Mouse (Mus musculus): Measurements from ENCODE around the gene Mepce. TPM values are rescaled to one million over a fixed set of nuclear protein-coding genes. Genes with fewer than 3 reads are reported as not detected.
A peak's percentile ranks its signal among the peaks of the same experiment; 100 is the strongest.

The Mepce gene
- polyA plus RNA-seq, 1 experiment from 2014 or later, result 12.4 TPM

- Histone ChIP-seq H3K9ac (no peak overlapping the region), H3K36me3 (peaks cover 51% of the 10 kb centered on the region), H3K4me2 (replicated peaks) (no peak overlapping the region), H3K4me1 (peaks cover 31% of the 10 kb centered on the region), H3K4me3 (replicated peaks) (no peak overlapping the region), H3K27ac (replicated peaks) (no peak overlapping the region), H3K9me3 (replicated peaks) (no peaks in the 10 kb centered on the region), H3K27me3 (no peaks in the 10 kb centered on the region)
- 71% methylated on average over 6 of the region's 6 CpGs for WGBS
- ATAC-seq (ENCODE audit: insufficient number of reproducible peaks, low FRiP score, low TSS enrichment, low read depth), result 0 out of 2 replicates have a peak, but pooled peaks have one; percentile 25
Measured at GRCm38 (mm10) chr5:137734289-137735061, 53.0 kb downstream of the Mepce start.

GRCm38 (mm10) chr5:137733638-137734288 lies 53.7 kb downstream of the Mepce start:
- no peaks in the 10 kb centered on the region for H3K27me3 ChIP-seq
- peaks cover 24% of the 10 kb centered on the region for H3K4me1 ChIP-seq
- no peak overlapping the region for H3K4me2 ChIP-seq (replicated peaks)
- ATAC-seq (ENCODE audit: insufficient number of reproducible peaks, low FRiP score, low TSS enrichment, low read depth), result no peak
- H3K36me3 ChIP-seq, result peaks cover 51% of the 10 kb centered on the region
- H3K4me3 ChIP-seq (replicated peaks), result no peak overlapping the region
- no peak overlapping the region for H3K9ac ChIP-seq
- no peaks in the 10 kb centered on the region for H3K9me3 ChIP-seq (replicated peaks)
- 87% methylated on average over 12 of the region's 12 CpGs for WGBS
- no peak overlapping the region for H3K27ac ChIP-seq (replicated peaks)

Other genes starting within 250 kb of the Mepce start
- gene Actl6b, start 234.1 kb downstream of the Mepce start, polyA plus RNA-seq (2015; fragmentation: Nextera tagmentation; extraction: Ambion mirVana), result 1.4 and 2.8 TPM in 2 replicates
- gene Tfr2, start 217.8 kb downstream of the Mepce start, polyA plus RNA-seq (2015; fragmentation: Nextera tagmentation; extraction: Ambion mirVana), result 1.5 and 2.0 TPM in 2 replicates
- 43.3 and 47.3 TPM in 2 replicates for gene Mospd3, start 186.6 kb downstream of the Mepce start, polyA plus RNA-seq (2015; fragmentation: Nextera tagmentation; extraction: Ambion mirVana)
- 261 and 273 TPM in 2 replicates for gene Pcolce, start 173.9 kb downstream of the Mepce start, polyA plus RNA-seq (2015; fragmentation: Nextera tagmentation; extraction: Ambion mirVana)
- gene Fbxo24, start 158.7 kb downstream of the Mepce start, polyA plus RNA-seq (2015; fragmentation: Nextera tagmentation; extraction: Ambion mirVana), result 0.25 and 0.26 TPM in 2 replicates
- gene Lrch4, start 158.5 kb downstream of the Mepce start, polyA plus RNA-seq (2015; fragmentation: Nextera tagmentation; extraction: Ambion mirVana), result 37.2 and 48.9 TPM in 2 replicates
- gene Gm20605, start 158.5 kb downstream of the Mepce start, polyA plus RNA-seq (2015; fragmentation: Nextera tagmentation; extraction: Ambion mirVana), result 12.7 and 13.1 TPM in 2 replicates
- 10.1 and 10.2 TPM in 2 replicates for gene Sap25, start 146.3 kb downstream of the Mepce start, polyA plus RNA-seq (2015; fragmentation: Nextera tagmentation; extraction: Ambion mirVana)
- 0.16 and 0.28 TPM in 2 replicates for gene Irs3, start 141.9 kb downstream of the Mepce start, polyA plus RNA-seq (2015; fragmentation: Nextera tagmentation; extraction: Ambion mirVana)
- 16.5 and 18.1 TPM in 2 replicates for gene Agfg2, start 102.9 kb downstream of the Mepce start, polyA plus RNA-seq (2015; fragmentation: Nextera tagmentation; extraction: Ambion mirVana)
- 4.6 and 4.7 TPM in 2 replicates for gene Nyap1, start 46.0 kb downstream of the Mepce start, polyA plus RNA-seq (2015; fragmentation: Nextera tagmentation; extraction: Ambion mirVana)
- gene Tsc22d4, start 41.9 kb downstream of the Mepce start, polyA plus RNA-seq (2015; fragmentation: Nextera tagmentation; extraction: Ambion mirVana), result 167 and 175 TPM in 2 replicates
- 34.5 and 39.9 TPM in 2 replicates for gene Ppp1r35, start 8.8 kb downstream of the Mepce start, polyA plus RNA-seq (2015; fragmentation: Nextera tagmentation; extraction: Ambion mirVana)
- gene Zcwpw1, start 143 bp upstream of the Mepce start, polyA plus RNA-seq (2015; fragmentation: Nextera tagmentation; extraction: Ambion mirVana), result 22.4 and 26.1 TPM in 2 replicates
- gene Pilra, start 48.6 kb upstream of the Mepce start, polyA plus RNA-seq (2015; fragmentation: Nextera tagmentation; extraction: Ambion mirVana), result 0.68 and 1.5 TPM in 2 replicates
- 0.19 TPM in 1 of 2 replicates, not detected in the other for gene Pilrb1, start 70.5 kb upstream of the Mepce start, polyA plus RNA-seq (2015; fragmentation: Nextera tagmentation; extraction: Ambion mirVana)
- gene Pilrb2, start 84.2 kb upstream of the Mepce start, polyA plus RNA-seq (2015; fragmentation: Nextera tagmentation; extraction: Ambion mirVana), result 0.39 and 1.2 TPM in 2 replicates
- 0.17 and 0.33 TPM in 2 replicates for gene Cyp3a13, start 134.0 kb upstream of the Mepce start, polyA plus RNA-seq (2015; fragmentation: Nextera tagmentation; extraction: Ambion mirVana)
- gene Gjc3, start 175.4 kb upstream of the Mepce start, polyA plus RNA-seq (2015; fragmentation: Nextera tagmentation; extraction: Ambion mirVana), result 0.92 and 1.2 TPM in 2 replicates
- gene Azgp1, start 193.9 kb upstream of the Mepce start, polyA plus RNA-seq (2015; fragmentation: Nextera tagmentation; extraction: Ambion mirVana), result 0.17 TPM in 1 of 2 replicates, not detected in the other
- gene Smok3a, start 233.6 kb upstream of the Mepce start, polyA plus RNA-seq (2015; fragmentation: Nextera tagmentation; extraction: Ambion mirVana), result not detected in 2 replicates
- gene Smok3b, start 233.8 kb upstream of the Mepce start, polyA plus RNA-seq (2015; fragmentation: Nextera tagmentation; extraction: Ambion mirVana), result not detected in 2 replicates